Mouse (Mus musculus): ENCODE data around the gene Sap30. TPM values are rescaled to one million over a fixed set of nuclear protein-coding genes. Genes with fewer than 3 reads are reported as not detected.

The Sap30 gene
- polyA plus RNA-seq, 1 experiment from 2014 or later = 27.8 TPM

Other genes with a start within 250 kb of the Sap30 start
- gene Hand2, start 166.9 kb downstream of the Sap30 start, polyA plus RNA-seq (2016; fragmentation: Nextera tagmentation; extraction: Ambion mirVana) = 2.5 and 2.6 TPM in 2 replicates
- 0.18 TPM in 1 of 2 replicates, not detected in the other for gene Scrg1, start 31.9 kb downstream of the Sap30 start, polyA plus RNA-seq (2016; fragmentation: Nextera tagmentation; extraction: Ambion mirVana)
- 380 and 430 TPM in 2 replicates for gene Hmgb2, start 24.0 kb upstream of the Sap30 start, polyA plus RNA-seq (2016; fragmentation: Nextera tagmentation; extraction: Ambion mirVana)
- 10.0 and 10.3 TPM in 2 replicates for gene Galnt7, start 165.2 kb upstream of the Sap30 start, polyA plus RNA-seq (2016; fragmentation: Nextera tagmentation; extraction: Ambion mirVana)

Data from liver, embryonic 12.5 days (tissue).